Mouse (Mus musculus) MEL (cell line): ENCODE results near the gene BC051665. TPM values are rescaled to one million over a fixed set of nuclear protein-coding genes. Genes with fewer than 3 reads are reported as not detected.

Experiments used
- DNase-seq: peaks from one replicate; pipeline ENCODE4 v3.0.0; 2011; ENCODE audit warnings: low read depth, low spot score
- H3K27ac ChIP-seq: 2 replicates; pipeline ENCODE4 v1.5.1; 2012; ENCODE audit warnings: low read depth, mild to moderate bottlenecking, control low read depth, low read length, moderate library complexity; ENCODE audit not compliant: control insufficient read depth
- H3K27me3 ChIP-seq, 2 experiments: fragments of 150-350 bp in 1 of 2; sonication (generic) in 1 of 2; 2 replicates each; pipeline ENCODE4 v1.6.1; 2012; ENCODE audit warnings: low read length in 2 of 2, mild to moderate bottlenecking in 2 of 2, improper control_type of control experiment in 1 of 2, moderate library complexity in 1 of 2; ENCODE audit not compliant: insufficient read depth in 2 of 2, control insufficient read depth in 1 of 2
- H3K36me3 ChIP-seq, 2 experiments: 2 replicates each; pipeline ENCODE4 v1.6.1; 2012 to 2014; ENCODE audit warnings: low read length in 2 of 2, improper control_type of control experiment in 1 of 2, inconsistent platforms in 1 of 2, mild to moderate bottlenecking in 1 of 2; ENCODE audit not compliant: insufficient read depth in 2 of 2, control insufficient read depth in 1 of 2
- H3K4me1 ChIP-seq, 2 experiments: fragments of 150-350 bp in 1 of 2; sonication (generic) in 1 of 2; 2 replicates each; pipeline ENCODE4 v1.6.1; 2012; ENCODE audit warnings: low read length in 2 of 2, improper control_type of control experiment in 1 of 2, mild to moderate bottlenecking in 1 of 2; ENCODE audit not compliant: insufficient read depth in 2 of 2, control insufficient read depth in 1 of 2
- H3K4me3 ChIP-seq, 2 experiments: fragments of 150-350 bp in 1 of 2; sonication (generic) in 1 of 2; 2 replicates each; pipeline ENCODE4 v1.5.1; 2012; ENCODE audit warnings: low read depth in 2 of 2, low read length in 2 of 2, mild to moderate bottlenecking in 2 of 2, moderate library complexity in 2 of 2, control low read depth in 1 of 2, improper control_type of control experiment in 1 of 2; ENCODE audit not compliant: control insufficient read depth in 1 of 2, insufficient read depth in 1 of 2
- H3K79me2 ChIP-seq: 2 replicates; pipeline ENCODE4 v1.6.1; 2012; ENCODE audit warnings: mild to moderate bottlenecking, low read length, moderate library complexity; ENCODE audit not compliant: control insufficient read depth, poor library complexity, insufficient read depth
- H3K9ac ChIP-seq: 2 replicates; pipeline ENCODE4 v1.6.1; 2012; ENCODE audit warnings: low read depth, mild to moderate bottlenecking, control low read depth, low read length, moderate library complexity; ENCODE audit not compliant: control insufficient read depth, poor library complexity, severe bottlenecking
- H3K9me3 ChIP-seq: fragments of 150-350 bp; sonication (generic); replicated peaks from 2 replicates; pipeline ENCODE4 v1.6.1; 2012; ENCODE audit warnings: mild to moderate bottlenecking, low read length, improper control_type of control experiment, moderate library complexity; ENCODE audit not compliant: insufficient read depth
- BHLHE40 ChIP-seq: IDR thresholded peaks from 2 replicates; pipeline ENCODE4 v1.6.1; 2012; ENCODE audit warnings: low read depth, mild to moderate bottlenecking, inconsistent platforms, low read length, improper control_type of control experiment, borderline replicate concordance
- CHD1 ChIP-seq: IDR thresholded peaks from 2 replicates; pipeline ENCODE4 v1.6.1; 2012; ENCODE audit warnings: low read depth, mild to moderate bottlenecking, inconsistent platforms, low read length, improper control_type of control experiment
- CHD2 ChIP-seq: IDR thresholded peaks from 2 replicates; pipeline ENCODE4 v1.6.1; 2011; ENCODE audit warnings: low read length, improper control_type of control experiment
- CTCF ChIP-seq, 3 experiments: IDR thresholded peaks in 2 of 3; conservative IDR thresholded peaks in 1 of 3; 2 replicates each; pipeline ENCODE4 v1.5.1; 2011 to 2012; ENCODE audit warnings: low read length in 3 of 3, low read depth in 2 of 3, mild to moderate bottlenecking in 2 of 3, improper control_type of control experiment in 1 of 3, inconsistent platforms in 1 of 3, mixed read lengths in 1 of 3, moderate library complexity in 1 of 3; ENCODE audit not compliant: control insufficient read depth in 1 of 3, insufficient read depth in 1 of 3, poor library complexity in 1 of 3, severe bottlenecking in 1 of 3
- E2F4 ChIP-seq: IDR thresholded peaks from 2 replicates; pipeline ENCODE4 v1.6.1; 2011; ENCODE audit warnings: low read depth, low read length, improper control_type of control experiment, borderline replicate concordance
- ELF1 ChIP-seq: IDR thresholded peaks from 2 replicates; pipeline ENCODE4 v1.6.1; 2014; ENCODE audit warnings: low read depth, mild to moderate bottlenecking, inconsistent platforms, low read length, improper control_type of control experiment, moderate library complexity
- EP300 ChIP-seq, 2 experiments: IDR thresholded peaks; 2 replicates each; pipeline ENCODE4 v1.6.1; 2011; ENCODE audit warnings: improper control_type of control experiment in 2 of 2, low read length in 2 of 2, low read depth in 1 of 2, mild to moderate bottlenecking in 1 of 2
- GABPA ChIP-seq: IDR thresholded peaks from 2 replicates; pipeline ENCODE4 v1.6.1; 2012; ENCODE audit warnings: low read depth, mild to moderate bottlenecking, inconsistent platforms, low read length, improper control_type of control experiment, moderate library complexity
- HCFC1 ChIP-seq: IDR thresholded peaks from 2 replicates; pipeline ENCODE4 v1.6.1; 2012; ENCODE audit warnings: low read depth, mild to moderate bottlenecking, inconsistent platforms, low read length, improper control_type of control experiment, moderate library complexity
- KAT2A ChIP-seq: conservative IDR thresholded peaks from 2 replicates; pipeline ENCODE4 v1.6.1; 2012; ENCODE audit warnings: low read depth, low read length, improper control_type of control experiment, inconsistent platforms
- MAX ChIP-seq: IDR thresholded peaks from 2 replicates; pipeline ENCODE4 v1.6.1; 2011; ENCODE audit warnings: low read length, improper control_type of control experiment
- MAZ ChIP-seq: IDR thresholded peaks from 2 replicates; pipeline ENCODE4 v1.6.1; 2012; ENCODE audit warnings: low read depth, mild to moderate bottlenecking, inconsistent platforms, low read length, improper control_type of control experiment
- MEF2A ChIP-seq: IDR thresholded peaks from 2 replicates; pipeline ENCODE4 v1.6.1; 2014; ENCODE audit warnings: low read depth, mild to moderate bottlenecking, inconsistent platforms, low read length, improper control_type of control experiment; ENCODE audit not compliant: poor library complexity, insufficient replicate concordance, severe bottlenecking; ENCODE audit errors: extremely low read depth
- MXI1 ChIP-seq: IDR thresholded peaks from 2 replicates; pipeline ENCODE4 v1.6.1; 2011; ENCODE audit warnings: mild to moderate bottlenecking, low read depth, low read length, improper control_type of control experiment
- MYB ChIP-seq: IDR thresholded peaks from 2 replicates; pipeline ENCODE4 v1.6.1; 2011; ENCODE audit warnings: mild to moderate bottlenecking, low read depth, low read length, improper control_type of control experiment
- MYC ChIP-seq: IDR thresholded peaks from 2 replicates; pipeline ENCODE4 v1.6.1; 2011; ENCODE audit warnings: low read depth, mild to moderate bottlenecking, low read length, improper control_type of control experiment, moderate library complexity
- NRF1 ChIP-seq: IDR thresholded peaks from 2 replicates; pipeline ENCODE4 v1.6.1; 2014; ENCODE audit warnings: low read depth, mild to moderate bottlenecking, inconsistent platforms, low read length, improper control_type of control experiment, moderate library complexity; ENCODE audit not compliant: poor library complexity, insufficient read depth, severe bottlenecking
- POLR2A ChIP-seq, 2 experiments: IDR thresholded peaks; 2 replicates each; pipeline ENCODE4 v1.6.1; 2011 to 2012; ENCODE audit warnings: low read length in 2 of 2, mild to moderate bottlenecking in 2 of 2, control low read depth in 1 of 2, improper control_type of control experiment in 1 of 2, low read depth in 1 of 2, moderate library complexity in 1 of 2; ENCODE audit not compliant: control insufficient read depth in 1 of 2, insufficient read depth in 1 of 2, poor library complexity in 1 of 2
- POLR2AphosphoS2 ChIP-seq: IDR thresholded peaks from 2 replicates; pipeline ENCODE4 v1.6.1; 2011; ENCODE audit warnings: low read length, improper control_type of control experiment
- POLR2AphosphoS5 ChIP-seq: IDR thresholded peaks from 2 replicates; pipeline ENCODE4 v1.6.1; 2012; ENCODE audit warnings: low read depth, borderline replicate concordance, mild to moderate bottlenecking, inconsistent platforms, low read length, moderate library complexity, mixed read lengths
- RAD21 ChIP-seq: IDR thresholded peaks from 2 replicates; pipeline ENCODE4 v1.6.1; 2011; ENCODE audit warnings: mild to moderate bottlenecking, low read depth, low read length, improper control_type of control experiment
- RCOR1 ChIP-seq: IDR thresholded peaks from 2 replicates; pipeline ENCODE4 v1.6.1; 2012; ENCODE audit warnings: low read depth, mild to moderate bottlenecking, inconsistent platforms, low read length, improper control_type of control experiment
- SIN3A ChIP-seq: IDR thresholded peaks from 2 replicates; pipeline ENCODE4 v1.6.1; 2012; ENCODE audit warnings: low read length, improper control_type of control experiment, inconsistent platforms
- SMC3 ChIP-seq: IDR thresholded peaks from 2 replicates; pipeline ENCODE4 v1.6.1; 2011; ENCODE audit warnings: low read depth, low read length, improper control_type of control experiment
- TAL1 ChIP-seq: IDR thresholded peaks from 2 replicates; pipeline ENCODE4 v1.6.1; 2012; ENCODE audit warnings: mild to moderate bottlenecking, inconsistent platforms, low read length, moderate library complexity, mixed read lengths
- TBP ChIP-seq: IDR thresholded peaks from 2 replicates; pipeline ENCODE4 v1.8.0; 2011; ENCODE audit warnings: low read depth, low read length, improper control_type of control experiment
- TCF12 ChIP-seq: IDR thresholded peaks from 2 replicates; pipeline ENCODE4 v1.6.1; 2014; ENCODE audit warnings: low read depth, mild to moderate bottlenecking, inconsistent platforms, low read length, improper control_type of control experiment, moderate library complexity
- USF1 ChIP-seq: IDR thresholded peaks from 2 replicates; pipeline ENCODE4 v1.6.1; 2014; ENCODE audit warnings: low read depth, mild to moderate bottlenecking, inconsistent platforms, low read length, improper control_type of control experiment, moderate library complexity
- USF2 ChIP-seq, 2 experiments: IDR thresholded peaks; 2 replicates each; pipeline ENCODE4 v1.6.1; 2011 to 2012; ENCODE audit warnings: improper control_type of control experiment in 2 of 2, low read length in 2 of 2, borderline replicate concordance in 1 of 2, inconsistent platforms in 1 of 2, low read depth in 1 of 2, mild to moderate bottlenecking in 1 of 2; ENCODE audit not compliant: insufficient read depth in 1 of 2
- ZC3H11A ChIP-seq: IDR thresholded peaks from 2 replicates; pipeline ENCODE4 v1.6.1; 2012; ENCODE audit warnings: low read depth, mild to moderate bottlenecking, inconsistent platforms, low read length, improper control_type of control experiment
- ZKSCAN1 ChIP-seq: IDR thresholded peaks from 2 replicates; pipeline ENCODE4 v1.6.1; 2012; ENCODE audit warnings: low read depth, mild to moderate bottlenecking, inconsistent platforms, low read length, improper control_type of control experiment, moderate library complexity
- ZNF384 ChIP-seq: IDR thresholded peaks from 2 replicates; pipeline ENCODE4 v1.6.1; 2012; ENCODE audit warnings: low read depth, mild to moderate bottlenecking, inconsistent platforms, low read length, improper control_type of control experiment
- polyA plus RNA-seq, 2 experiments: library from polyadenylated mRNA; stranded (reverse) in 1 of 2; unstranded in 1 of 2; fragments of >175 nt in 1 of 2; fragments of >200 nt in 1 of 2; gene quantifications; 2 replicates each; pipeline versions ENCODE4 v1.2.1 to v1.2.4; 2012; ENCODE audit warnings: low replicate concordance in 2 of 2, low read depth in 1 of 2; ENCODE audit not compliant: insufficient read length in 2 of 2, insufficient read depth in 1 of 2, missing spikeins in 1 of 2
- total RNA-seq: library from RNA; depleted of rRNA; stranded (reverse); fragments of 300-350 nt; gene quantifications from 2 replicates; pipeline ENCODE4 v1.2.3, GENCODE M21; 2012

The BC051665 gene
- total and polyA plus RNA-seq, 3 experiments, result not detected

GRCm38 (mm10) chr13:60744078-60744460, 42.1 kb downstream of the BC051665 start (continued):
- TF ChIP-seq ZNF384, result no peak
- TF ChIP-seq HCFC1, result 0 out of 2 replicates have a peak, but pooled peaks have one; percentile 20
- TF ChIP-seq ELF1, result no peak
- peak; percentile 83 for TF ChIP-seq SMC3
- TF ChIP-seq CTCF (IDR thresholded peaks at IDR 0.05 in 2 of 3, conservative IDR thresholded peaks at IDR 0.05 in 1 of 3; ENCODE audit: control insufficient read depth in 1 of 3, insufficient read depth in 1 of 3, low read depth in 2 of 3, low read length in 3 of 3, poor library complexity in 1 of 3, severe bottlenecking in 1 of 3), result peak; percentile 81 to 83 (median 83)
- no peak for TF ChIP-seq TBP
- no peak for TF ChIP-seq ZKSCAN1
- no peak for TF ChIP-seq USF2 (IDR thresholded peaks at IDR 0.05; ENCODE audit: borderline replicate concordance in 1 of 2, insufficient read depth in 1 of 2, low read depth in 1 of 2, low read length in 2 of 2)
- TF ChIP-seq POLR2A (IDR thresholded peaks at IDR 0.05; ENCODE audit: control insufficient read depth in 1 of 2, insufficient read depth in 1 of 2, low read depth in 1 of 2, low read length in 2 of 2, poor library complexity in 1 of 2), result no peak
- TF ChIP-seq MYC, result 0 out of 2 replicates have a peak, but pooled peaks have one; percentile 24
- no peak for TF ChIP-seq GABPA
- TF ChIP-seq TAL1, result no peak
- TF ChIP-seq RAD21, result peak; percentile 82
- TF ChIP-seq POLR2AphosphoS2, result no peak

DNA sequence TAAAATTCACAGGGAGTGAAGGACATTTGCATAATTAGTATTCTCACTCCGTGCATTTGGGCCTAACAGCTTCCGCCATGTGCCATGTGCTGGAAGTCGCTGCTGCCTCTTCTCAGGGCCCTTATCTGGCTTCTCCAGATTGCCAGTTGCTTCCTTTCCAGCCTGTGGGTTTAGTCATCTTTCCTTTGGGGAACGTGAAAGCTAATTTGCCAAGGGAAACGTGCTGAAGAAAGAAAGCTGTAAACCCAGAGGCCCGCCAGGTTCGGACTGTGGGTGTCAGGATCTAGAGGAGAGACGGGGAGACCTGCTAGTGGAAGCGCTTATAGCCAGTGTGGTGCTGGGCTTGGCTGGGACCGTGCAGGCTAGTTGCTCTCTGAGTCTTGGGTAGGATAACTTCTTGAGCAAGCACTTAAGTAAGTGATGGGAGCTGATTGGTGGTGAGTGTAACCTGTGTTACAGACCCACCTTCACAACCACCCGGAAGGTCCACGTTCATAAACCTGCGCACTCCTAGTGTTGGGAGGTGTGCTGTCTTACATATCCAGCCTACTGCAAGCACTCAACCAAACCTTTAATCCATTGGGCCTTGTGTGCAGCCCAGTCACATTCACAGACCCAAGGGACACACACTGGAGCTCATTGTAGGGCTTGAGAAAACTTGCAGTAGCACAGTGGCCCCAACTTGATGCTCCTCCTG, 42.6 kb downstream of the BC051665 start:
- DNase-seq, result peak; percentile 94
- Histone ChIP-seq H3K27ac (peak overlapping the region; percentile 95), H3K27me3 (no peaks in the 10 kb centered on the region), H3K9ac (peak overlapping the region; percentile 59), H3K4me3 (peak overlapping the region; percentile 28 to 39), H3K9me3 (no peaks in the 10 kb centered on the region), H3K79me2 (no peaks in the 10 kb centered on the region), H3K4me1 (peaks cover 6 to 39% of the 10 kb centered on the region in 2 experiments), H3K36me3 (peaks cover 0 to 32% of the 10 kb centered on the region in 2 experiments; a peak in 2 of 4 replicates)
- TF ChIP-seq MXI1, result peak; percentile 91
- no peak for TF ChIP-seq RAD21
- peak; percentile 98 for TF ChIP-seq TAL1
- no peak for TF ChIP-seq MEF2A
- TF ChIP-seq ELF1, result peak; percentile 47; the same call in 1 of the 2 replicates
- TF ChIP-seq ZC3H11A, result no peak
- TF ChIP-seq KAT2A, result no peak
- TF ChIP-seq CHD1, result no peak
- TF ChIP-seq CTCF (IDR thresholded peaks at IDR 0.05 in 2 of 3, conservative IDR thresholded peaks at IDR 0.05 in 1 of 3; ENCODE audit: control insufficient read depth in 1 of 3, insufficient read depth in 1 of 3, low read depth in 2 of 3, low read length in 3 of 3, poor library complexity in 1 of 3, severe bottlenecking in 1 of 3), result no peak
- TF ChIP-seq MYB, result no peak
- peak; percentile 84 for TF ChIP-seq RCOR1
- TF ChIP-seq BHLHE40, result peak; percentile 96
- peak; percentile 41; the same call in 1 of the 2 replicates for TF ChIP-seq USF1
- TF ChIP-seq MAZ, result no peak
- TF ChIP-seq TCF12, result peak; percentile 98
- TF ChIP-seq CHD2, result no peak; the same call in 1 of the 2 replicates
- TF ChIP-seq E2F4, result no peak
- TF ChIP-seq MAX, result peak; percentile 98
- peak; percentile 93 to 95 for TF ChIP-seq EP300 (IDR thresholded peaks at IDR 0.05; ENCODE audit: low read depth in 1 of 2, low read length in 2 of 2)
- TF ChIP-seq MYC, result peak; percentile 99
- TF ChIP-seq ZNF384, result no peak
- no peak for TF ChIP-seq GABPA
- no peak for TF ChIP-seq POLR2AphosphoS5
- TF ChIP-seq SIN3A, result peak; percentile 81
- peak; percentile 13; the same call in 1 of the 2 replicates for TF ChIP-seq TBP
- no peak for TF ChIP-seq POLR2AphosphoS2
- TF ChIP-seq NRF1, result no peak
- no peak for TF ChIP-seq ZKSCAN1
